Mouse (Mus musculus) C2C12 (cell line): ENCODE results near the gene Unc45a. TPM values are rescaled to one million over a fixed set of nuclear protein-coding genes. Genes with fewer than 3 reads are reported as not detected.

Source experiments
- H3K27me3 ChIP-seq: one replicate; pipeline ENCODE4 v1.6.1; 2011; ENCODE audit not compliant: control insufficient read depth, insufficient read depth, insufficient read length
- H3K36me3 ChIP-seq: one replicate; pipeline ENCODE4 v1.6.1; 2011; ENCODE audit not compliant: control insufficient read depth, insufficient read depth
- H3K4me3 ChIP-seq: one replicate; pipeline ENCODE4 v1.5.1; 2011; ENCODE audit warnings: mild to moderate bottlenecking, control low read depth; ENCODE audit not compliant: poor library complexity, insufficient read depth, severe bottlenecking
- H3K79me2 ChIP-seq: one replicate; pipeline ENCODE4 v1.6.1; 2011; ENCODE audit not compliant: control insufficient read depth, insufficient read depth
- H3K79me3 ChIP-seq: one replicate; pipeline ENCODE4 v1.6.1; 2011; ENCODE audit warnings: low read depth, control low read depth
- H3ac ChIP-seq: one replicate; pipeline ENCODE3; 2011; ENCODE audit warnings: low read depth; ENCODE audit not compliant: control insufficient read depth, insufficient read length
- CEBPB ChIP-seq: IDR thresholded peaks from one replicate; pipeline ENCODE4 v1.6.1; 2011; ENCODE audit warnings: low read depth, mild to moderate bottlenecking, control low read depth, moderate library complexity
- CTCF ChIP-seq: IDR thresholded peaks from one replicate; pipeline ENCODE4 v1.5.1; 2011; ENCODE audit not compliant: control insufficient read depth, insufficient read depth, insufficient read length
- FOSL1 ChIP-seq: IDR thresholded peaks from one replicate; pipeline ENCODE4 v1.8.0; 2011; ENCODE audit warnings: mild to moderate bottlenecking, low read length; ENCODE audit not compliant: poor library complexity, insufficient read depth, severe bottlenecking
- MAX ChIP-seq: IDR thresholded peaks from one replicate; pipeline ENCODE4 v1.6.1; 2011; ENCODE audit warnings: mild to moderate bottlenecking, control low read depth
- MYOD1 ChIP-seq: IDR thresholded peaks from one replicate; pipeline ENCODE4 v1.6.1; 2011; ENCODE audit warnings: low read depth; ENCODE audit not compliant: control insufficient read depth, insufficient read length
- MYOG ChIP-seq: IDR thresholded peaks from one replicate; pipeline ENCODE4 v1.6.1; 2011; ENCODE audit not compliant: control insufficient read depth, insufficient read length; ENCODE audit errors: extremely low read depth
- USF1 ChIP-seq: IDR thresholded peaks from one replicate; pipeline ENCODE4 v1.6.1; 2011; ENCODE audit warnings: low read depth, mild to moderate bottlenecking, control low read depth, moderate library complexity
- polyA plus RNA-seq: library from polyadenylated mRNA; unstranded; fragments of >200 nt; fragmentation: generic; extraction: Trizol; gene quantifications from one replicate; pipeline ENCODE4 v1.2.1, GENCODE M21; 2012; ENCODE audit warnings: missing spikeins

Unc45a gene
- polyA plus RNA-seq, 1 experiment, result 46.9 TPM

- no peak overlapping the region for H3ac ChIP-seq
- H3K27me3 ChIP-seq, result no peaks in the 10 kb centered on the region
- no peaks in the 10 kb centered on the region for H3K79me2 ChIP-seq
- H3K4me3 ChIP-seq, result no peak overlapping the region
- TF ChIP-seq MYOG (no peak), MAX (peak; percentile 42)
- H3K79me3 ChIP-seq, result no peaks in the 10 kb centered on the region
- H3K36me3 ChIP-seq, result peaks cover 10% of the 10 kb centered on the region
Observed at GRCm38 (mm10) chr7:80360435-80360834, 19.6 kb upstream of the Unc45a start.

GRCm38 (mm10) chr7:80358039-80358438 is 17.2 kb upstream of the Unc45a start:
- no peaks in the 10 kb centered on the region for H3K79me2 ChIP-seq
- H3K79me3 ChIP-seq, result no peaks in the 10 kb centered on the region
- H3K36me3 ChIP-seq, result peaks cover 10% of the 10 kb centered on the region
- no peaks in the 10 kb centered on the region for H3K27me3 ChIP-seq
- TF ChIP-seq FOSL1, result no peak
- no peak overlapping the region for H3K4me3 ChIP-seq
- no peak overlapping the region for H3ac ChIP-seq

GRCm38 (mm10) chr7:80357156-80357555 is 16.4 kb upstream of the Unc45a start:
- H3K79me3 ChIP-seq, result no peaks in the 10 kb centered on the region
- H3ac ChIP-seq, result no peak overlapping the region
- H3K79me2 ChIP-seq, result no peaks in the 10 kb centered on the region
- H3K27me3 ChIP-seq, result no peaks in the 10 kb centered on the region
- peaks cover 10% of the 10 kb centered on the region for H3K36me3 ChIP-seq
- H3K4me3 ChIP-seq, result no peak overlapping the region
- TF ChIP-seq MYOD1, result no peak
- TF ChIP-seq CEBPB, result no peak
- TF ChIP-seq CTCF, result no peak
- TF ChIP-seq MAX, result no peak
- TF ChIP-seq MYOG, result no peak
- no peak for TF ChIP-seq FOSL1
- no peak for TF ChIP-seq USF1

- H3K27me3 ChIP-seq, result no peaks in the 10 kb centered on the region
Observed at GRCm38 (mm10) chr7:80356351-80356750, 15.5 kb upstream of the Unc45a start.

GRCm38 (mm10) chr7:80352920-80353319 is 12.1 kb upstream of the Unc45a start:
- no peaks in the 10 kb centered on the region for H3K79me3 ChIP-seq

More at GRCm38 (mm10) chr7:80356351-80356750, 15.5 kb upstream of the Unc45a start:
- Histone ChIP-seq H3K4me3 (no peak overlapping the region), H3K79me3 (no peaks in the 10 kb centered on the region), H3K79me2 (no peaks in the 10 kb centered on the region), H3K36me3 (peaks cover 9% of the 10 kb centered on the region), H3ac (no peak overlapping the region)
- TF ChIP-seq USF1, result no peak
- TF ChIP-seq CTCF, result no peak
- no peak for TF ChIP-seq MAX
- TF ChIP-seq FOSL1, result no peak
- TF ChIP-seq CEBPB, result no peak
- TF ChIP-seq MYOG, result no peak
- no peak for TF ChIP-seq MYOD1

GRCm38 (mm10) chr7:80350808-80351207 is 10.0 kb upstream of the Unc45a start:
- Histone ChIP-seq H3K4me3 (no peak overlapping the region), H3ac (no peak overlapping the region), H3K36me3 (peaks cover 2% of the 10 kb centered on the region), H3K79me2 (no peaks in the 10 kb centered on the region), H3K79me3 (no peaks in the 10 kb centered on the region), H3K27me3 (no peaks in the 10 kb centered on the region)
- no peak for TF ChIP-seq USF1
- TF ChIP-seq FOSL1, result no peak
- TF ChIP-seq CEBPB, result no peak
- TF ChIP-seq MAX, result no peak
- TF ChIP-seq MYOD1, result no peak
- no peak for TF ChIP-seq CTCF
- TF ChIP-seq MYOG, result no peak

More at GRCm38 (mm10) chr7:80352920-80353319, 12.1 kb upstream of the Unc45a start:
- H3K79me2 ChIP-seq, result no peaks in the 10 kb centered on the region
- peaks cover 5% of the 10 kb centered on the region for H3K36me3 ChIP-seq
- TF ChIP-seq FOSL1 (no peak), MAX (no peak), MYOD1 (no peak), CTCF (no peak), USF1 (no peak), CEBPB (no peak), MYOG (no peak)
- H3K27me3 ChIP-seq, result no peaks in the 10 kb centered on the region
- no peak overlapping the region for H3ac ChIP-seq
- no peak overlapping the region for H3K4me3 ChIP-seq
